Mouse (Mus musculus): ENCODE results near the gene Tacr1.

The Tacr1 gene

GRCm38 (mm10) chr6:82525107-82525867 lies 123.2 kb downstream of the Tacr1 start:
- DNase-seq (ENCODE audit: low spot score in 2 of 2) = no peak

- no peak for DNase-seq (ENCODE audit: low spot score in 2 of 2)
Measured at GRCm38 (mm10) chr6:82528631-82529030, 126.5 kb downstream of the Tacr1 start.

- no peak for DNase-seq (ENCODE audit: low spot score in 2 of 2)
Measured at GRCm38 (mm10) chr6:82536641-82537040, 134.5 kb downstream of the Tacr1 start.

GRCm38 (mm10) chr6:82549270-82549669 lies 147.1 kb downstream of the Tacr1 start:
- DNase-seq (ENCODE audit: low spot score in 2 of 2) = no peak

- no peak for DNase-seq (ENCODE audit: low spot score in 2 of 2)
Measured at GRCm38 (mm10) chr6:82575445-82575844, 173.3 kb downstream of the Tacr1 start.

- DNase-seq (ENCODE audit: low spot score in 2 of 2) = no peak
Measured at GRCm38 (mm10) chr6:82585396-82585795, 183.3 kb downstream of the Tacr1 start.

GRCm38 (mm10) chr6:82589387-82589786 lies 187.3 kb downstream of the Tacr1 start:
- DNase-seq (ENCODE audit: low spot score in 2 of 2) = peak; percentile 8 to 9

- DNase-seq (ENCODE audit: low spot score in 2 of 2) = no peak
Measured at GRCm38 (mm10) chr6:82595461-82596090, 193.4 kb downstream of the Tacr1 start.

- DNase-seq (ENCODE audit: low spot score in 2 of 2) = no peak
Measured at GRCm38 (mm10) chr6:82603228-82603627, 201.1 kb downstream of the Tacr1 start.

GRCm38 (mm10) chr6:82603665-82604064 lies 201.5 kb downstream of the Tacr1 start:
- DNase-seq (ENCODE audit: low spot score in 2 of 2) = no peak

- DNase-seq (ENCODE audit: low spot score in 2 of 2) = no peak
Measured at GRCm38 (mm10) chr6:82604791-82605190, 202.7 kb downstream of the Tacr1 start.

- DNase-seq (ENCODE audit: low spot score in 2 of 2) = no peak
Measured at GRCm38 (mm10) chr6:82608756-82609155, 206.6 kb downstream of the Tacr1 start.

- DNase-seq (ENCODE audit: low spot score in 2 of 2) = no peak
Measured at GRCm38 (mm10) chr6:82609339-82609926, 207.3 kb downstream of the Tacr1 start.
